Mouse (Mus musculus): Measurements from ENCODE around the gene Platr17.

Platr17 gene

GRCm38 (mm10) chr17:33919351-33920281, 14.7 kb downstream of the Platr17 start:
- DNase-seq (ENCODE audit: low spot score): peak; percentile 77

DNA sequence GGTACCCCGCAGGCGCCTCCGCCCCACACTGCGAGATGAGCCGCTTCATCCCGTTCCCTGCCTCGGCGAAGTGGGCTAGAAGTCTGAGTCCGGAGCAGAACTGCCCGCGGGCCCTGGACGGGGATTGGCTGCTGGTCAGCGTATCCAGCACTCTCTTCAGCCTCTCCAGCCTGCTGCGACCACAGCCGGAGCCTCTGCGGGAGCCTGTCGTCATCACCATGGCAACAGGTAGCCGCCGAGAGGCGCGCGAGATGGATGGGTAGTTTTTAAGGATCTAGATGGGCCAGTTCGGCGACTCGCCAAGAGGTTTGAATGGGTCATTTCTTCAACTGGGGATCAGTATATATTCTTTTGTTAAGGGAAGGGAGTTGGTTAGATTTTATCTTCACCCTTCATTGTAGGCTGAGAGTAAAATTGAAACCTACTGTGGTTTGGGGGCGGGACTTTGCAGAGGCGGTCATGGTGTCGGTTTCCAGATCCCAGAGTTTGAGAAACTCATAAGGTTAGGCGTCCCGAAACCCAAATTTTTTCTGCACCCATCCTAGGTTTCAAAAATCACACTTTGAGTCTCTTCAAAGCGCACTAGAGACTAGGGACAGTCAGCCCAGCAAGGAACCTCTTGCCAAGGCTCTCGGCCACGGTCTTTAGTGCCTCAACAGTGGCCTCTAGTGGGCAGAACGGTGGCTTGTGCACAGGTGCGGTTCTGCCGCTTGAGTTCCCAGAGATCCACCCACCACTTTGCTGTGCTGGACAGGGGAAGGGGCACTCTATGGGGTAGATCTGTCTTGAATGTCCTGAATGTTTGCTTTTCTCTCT, 15.6 kb downstream of the Platr17 start:
- peak; percentile 84 for DNase-seq (ENCODE audit: low spot score)

DNA sequence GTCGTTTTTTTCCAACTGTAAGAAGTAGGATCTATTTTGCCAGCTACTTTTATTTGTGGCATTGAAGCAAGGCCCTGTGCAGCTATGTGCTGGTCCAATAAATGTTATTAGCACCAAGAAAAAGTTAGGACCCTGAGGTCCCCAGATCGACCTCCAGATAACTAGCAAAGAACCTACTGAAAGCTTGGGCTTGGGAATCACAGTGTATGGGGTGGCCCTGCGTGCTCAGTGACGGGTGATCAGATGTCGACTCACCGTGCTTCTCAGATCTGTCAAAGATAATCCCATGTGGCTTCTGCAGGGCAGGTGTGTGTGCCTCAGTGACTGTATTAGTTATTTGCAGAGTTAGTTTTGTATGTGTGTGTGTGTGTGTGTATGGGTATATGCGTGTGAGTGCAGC, 16.4 kb downstream of the Platr17 start:
- no peak for DNase-seq (ENCODE audit: low spot score)

DNA sequence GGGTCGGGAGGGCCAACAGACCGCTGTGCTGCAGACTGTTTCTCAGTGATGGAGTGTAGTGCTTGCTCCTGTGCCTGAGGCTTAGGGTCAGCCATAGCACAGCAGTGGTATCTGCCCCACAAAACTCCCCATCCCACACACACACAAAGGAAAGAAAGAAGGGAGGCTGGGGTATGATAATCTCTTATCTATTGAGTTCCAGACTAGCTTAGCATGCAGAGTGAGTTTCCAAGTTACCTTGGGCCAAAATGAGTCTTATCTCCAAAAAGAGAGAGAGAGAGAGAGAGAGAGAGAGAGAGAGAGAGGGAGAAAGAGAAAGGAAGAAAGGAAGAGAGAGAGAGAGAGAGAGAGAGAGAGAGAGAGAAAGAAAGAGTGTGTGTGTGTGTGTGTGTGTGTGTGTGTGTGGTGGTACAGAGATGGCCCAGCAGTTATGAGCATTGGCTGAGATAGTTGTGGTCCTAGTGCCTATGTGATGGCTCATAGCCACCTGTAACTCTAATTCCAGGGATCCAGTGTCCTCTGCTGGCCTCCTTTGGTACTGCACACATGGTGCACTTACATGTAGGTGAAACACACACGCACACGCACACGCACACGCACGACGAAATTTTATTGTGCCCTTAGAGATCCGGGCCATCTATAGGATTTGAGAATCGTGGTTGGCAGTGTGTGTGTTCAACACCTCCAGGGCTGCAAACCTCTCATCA, 19.8 kb downstream of the Platr17 start:
- peak; percentile 48 for DNase-seq (ENCODE audit: low spot score)

DNA sequence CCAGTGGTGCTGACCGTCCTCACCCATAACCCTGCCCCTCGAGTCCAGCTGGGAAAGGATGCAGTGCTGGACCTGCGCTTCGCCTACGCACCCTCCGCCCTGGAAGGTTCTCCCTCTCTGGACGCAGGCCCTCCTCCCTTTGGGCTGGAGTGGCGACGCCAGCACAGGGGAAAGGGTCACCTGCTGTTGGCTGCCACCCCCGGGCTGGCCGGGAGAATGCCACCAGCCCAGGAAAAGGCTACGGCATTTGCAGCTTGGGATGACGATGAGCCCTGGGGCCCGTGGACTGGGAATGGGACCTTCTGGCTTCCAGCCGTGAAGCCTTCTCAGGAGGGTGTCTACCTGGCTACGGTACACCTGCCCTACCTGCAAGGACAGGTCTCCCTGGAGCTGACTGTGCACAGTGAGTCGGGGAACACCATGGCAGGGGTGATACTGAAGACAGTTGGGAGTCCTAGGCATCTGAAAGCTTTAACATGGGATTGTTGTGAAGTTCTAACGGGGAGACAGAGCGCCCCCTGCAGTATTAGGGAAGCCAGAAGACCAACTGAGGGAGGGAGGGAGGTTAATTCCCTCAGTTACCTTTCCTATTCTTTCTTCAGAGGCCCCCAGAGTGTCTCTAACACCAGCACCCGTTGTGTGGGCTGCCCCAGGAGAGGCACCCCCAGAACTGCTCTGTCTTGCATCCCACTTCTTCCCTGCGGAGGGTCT, 20.6 kb downstream of the Platr17 start:
- no peak for DNase-seq (ENCODE audit: low spot score)

GRCm38 (mm10) chr17:33926207-33926932, 21.4 kb downstream of the Platr17 start:
- DNase-seq (ENCODE audit: low spot score): no peak

DNA sequence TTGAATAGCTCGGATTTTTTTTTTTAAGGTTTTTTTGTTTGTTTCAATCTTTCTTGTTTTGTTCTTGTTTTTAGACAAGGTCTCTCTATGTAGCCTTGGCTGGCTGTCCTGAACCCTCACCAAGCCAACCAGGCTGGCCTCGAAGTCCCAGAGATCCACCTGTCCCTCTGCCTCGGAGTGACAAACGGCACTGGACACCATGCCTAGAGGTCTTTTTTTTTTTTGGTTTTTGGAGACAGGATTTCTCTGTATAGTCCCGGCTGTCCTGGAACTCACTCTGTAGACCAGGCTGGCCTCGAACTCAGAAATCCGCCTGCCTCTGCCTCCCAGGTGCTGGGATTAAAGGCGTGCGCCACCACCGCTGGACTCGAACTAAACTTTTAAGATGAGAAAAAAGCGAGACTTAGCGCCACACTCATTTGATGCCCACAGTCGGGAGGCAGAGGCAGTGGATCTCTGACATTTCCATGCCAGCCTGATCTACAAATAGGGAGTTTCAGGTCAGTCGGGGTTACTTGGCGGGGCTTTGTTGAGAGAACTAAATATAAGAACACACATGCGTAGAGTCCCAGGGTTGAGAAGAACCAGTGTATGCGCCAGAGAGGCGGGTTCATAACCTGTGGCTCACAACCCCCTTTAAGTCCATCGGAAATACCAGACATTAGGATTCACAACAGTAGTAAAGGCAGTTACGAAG, 23.5 kb downstream of the Platr17 start:
- DNase-seq (ENCODE audit: low spot score): no peak

GRCm38 (mm10) chr17:33929371-33930279, 24.7 kb downstream of the Platr17 start, which contains the start of gene Rgl2:
Gene Rgl2 (plus strand): TSS chr17:33929543.
- peak; percentile 95 for DNase-seq (ENCODE audit: low spot score)

DNA sequence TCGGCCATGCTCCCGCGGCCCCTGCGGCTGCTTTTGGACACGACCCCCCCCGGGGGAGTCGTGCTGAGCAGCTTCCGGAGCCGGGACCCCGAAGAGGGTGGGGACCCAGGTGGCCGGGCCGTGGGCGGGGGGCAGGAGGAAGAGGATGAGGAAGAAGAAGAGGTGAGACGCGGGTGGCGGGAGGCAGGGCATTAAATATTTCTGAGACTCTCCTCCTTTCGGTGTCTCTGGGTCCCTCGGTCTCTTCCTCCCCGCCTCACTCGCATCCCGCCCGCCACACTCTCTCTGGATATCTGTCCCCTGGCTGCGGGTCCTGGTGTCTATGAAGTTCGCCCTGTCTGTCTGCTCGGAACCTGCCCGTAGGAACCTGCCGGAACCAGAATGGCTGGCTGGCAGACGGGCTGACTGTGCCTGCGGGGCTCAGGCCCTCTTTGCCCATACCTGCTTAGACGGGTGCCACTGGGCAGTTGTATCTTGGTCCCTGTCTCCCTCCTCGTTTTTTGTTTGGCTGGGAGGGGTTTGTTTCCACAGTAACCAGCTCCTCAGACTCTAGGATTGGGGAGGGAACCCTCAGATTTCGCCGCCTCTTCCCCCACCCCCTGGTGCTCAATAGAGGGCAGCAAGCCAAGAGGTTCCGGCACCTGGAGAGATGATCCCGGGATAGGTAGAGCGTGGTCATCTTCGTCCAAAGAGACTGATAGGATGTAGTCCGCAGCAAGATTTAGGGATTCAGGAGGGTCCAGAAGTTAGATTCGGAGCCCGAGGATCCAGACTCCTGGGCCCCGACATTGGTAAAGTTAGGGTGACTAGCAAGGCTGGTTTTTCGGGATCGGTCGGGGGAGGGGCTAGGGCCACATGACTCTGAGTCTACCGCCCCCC, 25.6 kb downstream of the Platr17 start:
- DNase-seq (ENCODE audit: low spot score): no peak

- DNase-seq (ENCODE audit: low spot score): no peak
Observed at GRCm38 (mm10) chr17:33931159-33931866, 26.4 kb downstream of the Platr17 start.

DNA sequence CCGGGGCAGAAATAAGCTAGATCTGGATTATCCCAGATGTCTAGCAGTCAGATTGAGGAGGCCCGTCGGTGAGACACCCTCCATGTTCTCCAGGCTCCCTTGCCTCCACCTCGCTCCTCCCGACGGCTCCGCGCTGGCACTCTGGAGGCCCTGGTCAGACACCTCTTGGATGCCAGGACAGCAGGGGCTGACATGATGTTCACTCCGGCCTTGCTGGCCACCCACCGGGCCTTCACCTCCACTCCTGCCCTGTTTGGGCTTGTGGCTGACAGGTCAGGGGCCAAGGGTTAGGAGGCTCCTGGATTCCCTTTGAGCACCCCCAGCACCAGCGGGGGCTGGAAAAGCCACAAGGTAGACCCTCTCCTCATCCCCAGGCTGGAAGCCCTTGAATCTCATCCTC, 27.0 kb downstream of the Platr17 start:
- no peak for DNase-seq (ENCODE audit: low spot score)

GRCm38 (mm10) chr17:33932448-33932847, 27.5 kb downstream of the Platr17 start:
- DNase-seq (ENCODE audit: low spot score): no peak

- DNase-seq (ENCODE audit: low spot score): no peak
Observed at GRCm38 (mm10) chr17:33932970-33933369, 28.0 kb downstream of the Platr17 start.

- DNase-seq (ENCODE audit: low spot score): no peak
Observed at GRCm38 (mm10) chr17:33935422-33936055, 30.6 kb downstream of the Platr17 start.

DNA sequence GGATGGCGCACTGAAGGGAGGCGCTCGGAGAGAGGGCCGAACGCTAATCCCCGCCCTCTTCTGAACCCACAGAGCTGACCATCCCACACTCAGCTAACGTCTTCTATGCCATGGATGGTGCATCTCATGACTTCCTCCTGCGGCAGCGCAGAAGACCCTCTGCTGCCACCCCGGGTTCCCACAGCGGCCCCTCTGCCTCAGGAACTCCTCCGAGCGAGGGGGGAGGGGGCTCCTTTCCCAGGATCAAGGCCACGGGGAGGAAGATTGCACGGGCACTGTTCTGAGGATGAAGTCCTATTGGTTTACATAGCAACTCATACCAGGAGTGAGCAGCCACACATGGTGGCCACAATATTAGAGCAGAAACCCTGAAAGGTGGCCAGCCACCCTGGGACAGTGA, 32.1 kb downstream of the Platr17 start:
- DNase-seq (ENCODE audit: low spot score): no peak

GRCm38 (mm10) chr17:33938783-33939182, 33.8 kb downstream of the Platr17 start:
- no peak for DNase-seq (ENCODE audit: low spot score)

DNA sequence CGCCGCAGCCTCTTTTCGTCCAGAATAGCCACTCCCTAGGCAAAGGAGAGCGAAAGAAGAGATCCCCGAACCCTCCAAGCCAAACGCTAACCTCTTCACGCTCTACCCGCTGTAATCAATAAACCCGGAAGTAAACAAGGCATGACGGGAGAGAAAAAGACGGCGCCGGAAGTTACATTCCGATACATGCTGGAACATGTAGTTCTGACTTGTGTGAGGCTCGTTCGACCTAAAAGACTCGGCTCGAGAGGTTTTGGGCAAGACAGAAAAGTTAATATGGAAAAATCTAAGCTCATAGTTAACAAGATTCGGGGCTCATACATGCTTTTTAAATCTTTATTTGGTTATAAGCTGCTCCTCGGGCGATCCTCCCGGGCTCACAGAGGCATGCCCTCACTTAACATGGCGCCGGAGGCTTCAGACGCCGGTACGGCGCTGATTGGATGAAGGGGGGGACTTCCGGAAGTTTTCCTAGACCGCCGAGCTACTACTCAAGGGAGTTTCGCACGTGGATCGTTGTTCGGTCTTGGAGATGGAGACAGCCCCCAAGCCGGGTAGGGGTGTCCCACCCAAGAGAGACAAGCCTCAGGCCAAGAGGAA, 35.4 kb downstream of the Platr17 start, which contains the start of the genes Pfdn6 and Wdr46:
TSS of gene Pfdn6 (minus strand) at position 138 of the 600 bp plus-strand sequence.
TSS of gene Wdr46 (plus strand) at position 455 of the 600 bp plus-strand sequence.
- DNase-seq (ENCODE audit: low spot score): peak; percentile 85

Measured in spleen, adult 12 weeks (tissue).